Mouse (Mus musculus): ENCODE results near the gene Myo9b. TPM values are rescaled to one million over a fixed set of nuclear protein-coding genes. Genes with fewer than 3 reads are reported as not detected.

Gene Myo9b
- polyA plus RNA-seq, 1 experiment from 2014 or later: 18.3 TPM

GRCm38 (mm10) chr8:71396639-71397305, 124.3 kb downstream of the Myo9b start, which contains the start of gene Babam1:
Gene Babam1, plus strand, starts transcription at chr8:71396861.
- Histone ChIP-seq H3K4me1 (peaks cover 13% of the 10 kb centered on the region), H3K9ac (peak within 1 kb of the TSS; percentile 76), H3K36me3 (ENCODE audit: poor library complexity, severe bottlenecking) (peaks cover 26% of the 10 kb centered on the region), H3K4me2 (peak within 1 kb of the TSS; percentile 86), H3K27me3 (no peaks in the 10 kb centered on the region), H3K9me3 (replicated peaks) (no peaks in the 10 kb centered on the region), H3K4me3 (peak within 1 kb of the TSS; percentile 77), H3K27ac (peak within 1 kb of the TSS; percentile 44)
- WGBS: 1% methylated on average over 34 of the region's 34 CpGs
- peak; percentile 99 for ATAC-seq

- WGBS: 81% methylated on average over 12 of the region's 12 CpGs
- Histone ChIP-seq H3K9ac (peak overlapping the region; percentile 76; the same call in 1 of the 2 replicates), H3K4me2 (peak overlapping the region; percentile 86)
Observed at GRCm38 (mm10) chr8:71397701-71398100, 125.2 kb downstream of the Myo9b start.

GRCm38 (mm10) chr8:71400826-71401225, 128.3 kb downstream of the Myo9b start:
- H3K9ac ChIP-seq: no peak overlapping the region
- H3K27me3 ChIP-seq: no peaks in the 10 kb centered on the region
- H3K27ac ChIP-seq: no peak overlapping the region
- H3K4me1 ChIP-seq: peaks cover 18% of the 10 kb centered on the region
- no peaks in the 10 kb centered on the region for H3K9me3 ChIP-seq (replicated peaks)
- H3K4me2 ChIP-seq: no peak overlapping the region
- no peak overlapping the region for H3K4me3 ChIP-seq
- WGBS: 90% methylated on average over 2 of the region's 2 CpGs
- ATAC-seq: no peak
- peaks cover 26% of the 10 kb centered on the region for H3K36me3 ChIP-seq (ENCODE audit: poor library complexity, severe bottlenecking)

More at GRCm38 (mm10) chr8:71397701-71398100, 125.2 kb downstream of the Myo9b start:
- H3K36me3 ChIP-seq (ENCODE audit: poor library complexity, severe bottlenecking): peaks cover 26% of the 10 kb centered on the region
- peaks cover 13% of the 10 kb centered on the region for H3K4me1 ChIP-seq
- H3K4me3 ChIP-seq: peak overlapping the region; percentile 77
- H3K9me3 ChIP-seq (replicated peaks): no peaks in the 10 kb centered on the region
- no peak overlapping the region for H3K27ac ChIP-seq
- H3K27me3 ChIP-seq: no peaks in the 10 kb centered on the region
- no peak for ATAC-seq

GRCm38 (mm10) chr8:71401454-71401853, 128.9 kb downstream of the Myo9b start:
- no peaks in the 10 kb centered on the region for H3K27me3 ChIP-seq
- H3K4me2 ChIP-seq: no peak overlapping the region
- H3K27ac ChIP-seq: no peak overlapping the region
- ATAC-seq: no peak
- no peaks in the 10 kb centered on the region for H3K9me3 ChIP-seq (replicated peaks)
- H3K4me3 ChIP-seq: no peak overlapping the region
- H3K9ac ChIP-seq: no peak overlapping the region
- H3K4me1 ChIP-seq: peaks cover 20% of the 10 kb centered on the region
- peaks cover 26% of the 10 kb centered on the region for H3K36me3 ChIP-seq (ENCODE audit: poor library complexity, severe bottlenecking)

- H3K4me2 ChIP-seq: no peak overlapping the region
- H3K27me3 ChIP-seq: no peaks in the 10 kb centered on the region
- H3K36me3 ChIP-seq (ENCODE audit: poor library complexity, severe bottlenecking): peaks cover 29% of the 10 kb centered on the region
- no peak overlapping the region for H3K4me3 ChIP-seq
- peaks cover 25% of the 10 kb centered on the region for H3K4me1 ChIP-seq
- no peak overlapping the region for H3K27ac ChIP-seq
- H3K9me3 ChIP-seq (replicated peaks): no peaks in the 10 kb centered on the region
- H3K9ac ChIP-seq: no peak overlapping the region
- no peak for ATAC-seq
- 89% methylated on average over 9 of the region's 9 CpGs for WGBS
Observed at GRCm38 (mm10) chr8:71402446-71402964, 130.0 kb downstream of the Myo9b start.

GRCm38 (mm10) chr8:71403107-71403885, 130.8 kb downstream of the Myo9b start:
- peaks cover 22% of the 10 kb centered on the region for H3K4me1 ChIP-seq
- H3K27me3 ChIP-seq: no peaks in the 10 kb centered on the region
- H3K36me3 ChIP-seq (ENCODE audit: poor library complexity, severe bottlenecking): peaks cover 35% of the 10 kb centered on the region
- H3K27ac ChIP-seq: no peak overlapping the region
- WGBS: 89% methylated on average over 6 of the region's 6 CpGs
- no peaks in the 10 kb centered on the region for H3K9me3 ChIP-seq (replicated peaks)
- H3K9ac ChIP-seq: no peak overlapping the region
- no peak for ATAC-seq
- H3K4me2 ChIP-seq: no peak overlapping the region
- H3K4me3 ChIP-seq: no peak overlapping the region

GRCm38 (mm10) chr8:71404011-71404410, 131.5 kb downstream of the Myo9b start:
- 96% methylated on average over 8 of the region's 8 CpGs for WGBS

GRCm38 (mm10) chr8:71404951-71405351, 132.4 kb downstream of the Myo9b start:
- WGBS: 91% methylated on average over 9 of the region's 9 CpGs
- Histone ChIP-seq H3K4me1 (peaks cover 22% of the 10 kb centered on the region), H3K27me3 (no peaks in the 10 kb centered on the region), H3K9me3 (replicated peaks) (no peaks in the 10 kb centered on the region), H3K4me3 (peak overlapping the region; percentile 66; the same call in 1 of the 2 replicates), H3K36me3 (ENCODE audit: poor library complexity, severe bottlenecking) (peaks cover 36% of the 10 kb centered on the region), H3K9ac (no peak overlapping the region), H3K27ac (no peak overlapping the region), H3K4me2 (peak overlapping the region; percentile 87; the same call in 1 of the 2 replicates)
- no peak for ATAC-seq

More at GRCm38 (mm10) chr8:71404011-71404410, 131.5 kb downstream of the Myo9b start:
- no peak overlapping the region for H3K4me3 ChIP-seq
- H3K9me3 ChIP-seq (replicated peaks): no peaks in the 10 kb centered on the region
- ATAC-seq: no peak
- H3K9ac ChIP-seq: no peak overlapping the region
- peaks cover 35% of the 10 kb centered on the region for H3K36me3 ChIP-seq (ENCODE audit: poor library complexity, severe bottlenecking)
- H3K4me1 ChIP-seq: peaks cover 22% of the 10 kb centered on the region
- H3K27me3 ChIP-seq: no peaks in the 10 kb centered on the region
- no peak overlapping the region for H3K27ac ChIP-seq
- H3K4me2 ChIP-seq: no peak overlapping the region

- H3K9me3 ChIP-seq (replicated peaks): no peaks in the 10 kb centered on the region
- 16% methylated on average over 33 of the region's 33 CpGs for WGBS
- peaks cover 22% of the 10 kb centered on the region for H3K4me1 ChIP-seq
- no peaks in the 10 kb centered on the region for H3K27me3 ChIP-seq
- peaks cover 34% of the 10 kb centered on the region for H3K36me3 ChIP-seq (ENCODE audit: poor library complexity, severe bottlenecking)
- peak; percentile 94 for ATAC-seq
- peak within 1 kb of the TSS; percentile 14; the same call in 1 of the 2 replicates for H3K27ac ChIP-seq
- H3K4me3 ChIP-seq: peak within 1 kb of the TSS; percentile 66
- H3K4me2 ChIP-seq: peak within 1 kb of the TSS; percentile 87
- peak within 1 kb of the TSS; percentile 74 for H3K9ac ChIP-seq
Observed at GRCm38 (mm10) chr8:71405401-71406098, 133.0 kb downstream of the Myo9b start, which contains the start of gene Ankle1. Gene Ankle1, plus strand, starts transcription at chr8:71406010.

- Histone ChIP-seq H3K9me3 (replicated peaks) (no peaks in the 10 kb centered on the region), H3K27me3 (no peaks in the 10 kb centered on the region), H3K36me3 (ENCODE audit: poor library complexity, severe bottlenecking) (peaks cover 29% of the 10 kb centered on the region), H3K4me2 (peak overlapping the region; percentile 87), H3K4me3 (peak overlapping the region; percentile 66), H3K4me1 (peaks cover 22% of the 10 kb centered on the region), H3K27ac (peak overlapping the region; percentile 14; the same call in 1 of the 2 replicates), H3K9ac (peak overlapping the region; percentile 74)
- 1% methylated on average over 55 of the region's 55 CpGs for WGBS
- peak; percentile 72 for ATAC-seq
Observed at GRCm38 (mm10) chr8:71406099-71407015, 133.8 kb downstream of the Myo9b start.

- peaks cover 29% of the 10 kb centered on the region for H3K36me3 ChIP-seq (ENCODE audit: poor library complexity, severe bottlenecking)
- peak overlapping the region; percentile 66; the same call in 1 of the 2 replicates for H3K4me3 ChIP-seq
- H3K27me3 ChIP-seq: no peaks in the 10 kb centered on the region
- no peak overlapping the region for H3K27ac ChIP-seq
- H3K9me3 ChIP-seq (replicated peaks): no peaks in the 10 kb centered on the region
- H3K9ac ChIP-seq: peak overlapping the region; percentile 74
- H3K4me2 ChIP-seq: peak overlapping the region; percentile 87
- WGBS: 94% methylated on average over 14 of the region's 14 CpGs
- H3K4me1 ChIP-seq: peaks cover 22% of the 10 kb centered on the region
- no peak for ATAC-seq
Observed at GRCm38 (mm10) chr8:71407441-71407840, 134.9 kb downstream of the Myo9b start.

All from forebrain, embryonic 13.5 days (tissue).